Mouse (Mus musculus): Measurements from ENCODE around the gene Ubox5.
"Not testable (repeated sequence)": the region's sequence is repeated elsewhere in the genome, so short reads cannot be mapped to it uniquely, and the experiment has no call there.

Gene Ubox5

DNA sequence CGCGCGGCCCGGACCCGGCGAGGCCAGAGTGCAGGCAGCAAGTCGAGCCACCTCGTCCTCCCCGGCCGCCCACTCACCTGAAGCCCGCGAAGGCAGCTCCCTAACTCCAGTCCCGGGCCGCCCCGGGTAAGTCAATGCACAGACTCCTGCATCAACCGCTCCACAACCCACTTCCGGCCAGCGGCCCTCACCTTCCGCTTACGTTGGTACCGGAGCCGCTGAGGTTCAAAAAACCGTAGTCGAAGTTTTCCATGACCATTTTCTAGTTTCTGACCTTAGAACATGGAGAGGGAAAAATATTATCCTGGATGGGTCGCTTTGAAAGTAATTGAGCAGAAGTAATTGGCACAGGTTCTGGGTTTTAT lies at the start of gene Ubox5, which contains the start of gene Fastkd5:
TSS of gene Ubox5 (minus strand) at position 200 of the 365 bp plus-strand sequence.
TSS of gene Fastkd5 (minus strand) at position 189 of the 365 bp plus-strand sequence.
- peak; percentile 89 for DNase-seq

DNA sequence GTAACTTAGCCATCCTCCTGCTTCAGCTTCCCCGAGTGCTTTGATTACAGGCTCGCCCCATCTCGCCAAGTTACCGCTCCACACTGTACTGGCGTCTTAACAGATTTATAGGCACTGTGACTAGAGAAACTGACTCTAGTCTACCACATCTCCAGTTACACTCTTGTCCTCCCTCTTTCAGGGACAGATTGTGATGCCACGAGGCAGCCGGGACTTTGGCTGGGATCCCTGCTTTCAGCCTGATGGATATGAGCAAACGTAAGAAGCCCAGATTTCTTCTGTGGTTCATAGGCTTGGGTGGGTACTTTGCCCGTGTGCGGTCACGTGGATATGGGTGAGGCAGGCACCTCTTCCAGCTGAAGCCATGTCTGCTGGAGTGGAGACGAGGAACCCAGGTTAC lies 49.3 kb upstream of the Ubox5 start:
- no peak for DNase-seq

DNA sequence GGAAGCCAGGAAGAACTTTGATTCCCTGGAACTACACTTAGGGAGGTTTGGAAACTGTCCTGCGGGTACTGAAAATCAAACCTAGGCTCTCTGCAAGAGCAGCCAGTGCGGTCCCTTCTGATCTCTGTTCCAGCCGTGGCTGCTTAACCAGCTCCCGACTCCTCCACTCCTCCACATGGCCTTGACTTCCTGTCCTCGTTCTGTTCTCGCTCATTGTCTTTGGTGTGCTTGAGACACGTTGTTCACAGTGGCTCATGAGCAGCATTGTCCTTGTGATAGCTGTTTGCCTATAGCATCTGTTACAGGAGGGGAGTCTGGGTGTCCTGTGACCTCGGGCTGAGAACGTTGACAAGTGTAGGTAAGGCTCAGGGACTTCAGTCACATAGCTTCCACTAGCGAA lies 47.4 kb upstream of the Ubox5 start:
- no peak for DNase-seq

DNA sequence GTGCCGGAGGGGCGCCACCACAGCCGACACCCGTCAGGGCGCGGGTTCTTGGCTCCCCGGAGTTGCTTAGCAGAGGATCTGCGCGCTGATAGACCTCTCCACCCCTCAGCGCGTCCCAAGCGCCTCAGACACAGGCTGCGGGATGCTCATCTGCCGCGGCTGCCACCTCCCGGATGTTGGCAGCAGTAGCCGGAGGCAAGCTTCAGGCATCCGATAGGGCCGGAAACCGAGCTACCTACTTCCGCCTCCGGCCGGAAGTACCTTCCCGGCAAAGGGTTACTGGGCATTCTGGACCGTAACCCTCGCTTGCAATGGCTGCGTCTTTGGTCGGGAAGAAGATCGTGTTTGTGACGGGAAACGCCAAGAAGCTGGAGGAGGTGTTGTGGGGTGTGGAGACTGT lies 37.7 kb upstream of the Ubox5 start, which contains the start of gene Itpa:
TSS of gene Itpa (plus strand) at position 52 of the 400 bp plus-strand sequence.
- peak; percentile 88 for DNase-seq

DNA sequence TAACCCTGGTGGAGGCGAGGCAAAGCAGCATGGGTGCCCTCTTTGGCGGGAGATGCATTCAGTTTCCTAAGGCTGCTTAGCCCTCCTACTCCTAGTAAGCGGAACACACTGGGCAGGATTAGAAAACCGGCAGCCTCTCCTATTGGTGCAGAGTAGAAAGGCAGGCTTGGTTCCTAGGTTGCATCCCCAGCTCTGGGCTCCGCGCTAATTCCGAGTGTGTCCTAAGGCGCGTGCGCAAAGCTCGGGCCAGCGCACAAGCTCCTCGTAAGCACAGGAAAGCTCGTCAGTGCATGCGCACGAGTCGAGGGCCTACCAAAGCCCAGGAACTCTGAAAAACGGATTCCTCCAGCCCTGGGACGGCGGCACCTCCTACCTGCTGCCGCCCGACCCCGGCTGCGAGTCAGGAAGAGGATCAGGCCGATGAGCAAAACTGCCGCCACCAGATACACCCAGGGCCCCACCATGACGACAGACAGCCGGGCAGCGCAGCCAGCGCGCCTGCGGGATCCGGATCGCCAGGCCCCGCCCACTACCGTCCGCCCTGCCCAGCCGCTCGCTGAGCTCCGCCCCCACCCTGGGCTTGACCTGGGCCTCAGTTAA lies 34.4 kb upstream of the Ubox5 start, which contains the start of gene Ddrgk1:
TSS of gene Ddrgk1 (minus strand) at position 558 of the 600 bp plus-strand sequence.
- peak; percentile 89 for DNase-seq

DNA sequence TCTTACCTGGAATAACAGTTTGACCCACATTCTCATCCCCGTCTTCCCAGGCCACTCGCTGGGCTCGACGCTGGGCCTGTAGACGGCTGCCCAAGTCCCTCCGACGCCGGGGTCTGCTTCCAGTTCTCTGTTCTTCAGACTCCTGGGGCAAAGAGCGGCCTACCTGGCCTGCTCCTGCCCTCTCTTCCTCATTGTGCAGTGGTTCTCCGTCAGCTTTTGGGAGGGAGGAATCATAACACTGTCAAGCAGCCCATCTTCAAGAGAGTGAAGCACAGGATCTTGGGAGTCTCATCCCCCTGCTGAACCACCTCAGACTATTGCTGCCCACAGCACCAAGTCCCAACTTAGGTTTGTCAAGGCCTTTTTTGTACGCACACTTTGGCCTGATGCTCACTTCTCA lies 33.5 kb upstream of the Ubox5 start:
- no peak for DNase-seq

DNA sequence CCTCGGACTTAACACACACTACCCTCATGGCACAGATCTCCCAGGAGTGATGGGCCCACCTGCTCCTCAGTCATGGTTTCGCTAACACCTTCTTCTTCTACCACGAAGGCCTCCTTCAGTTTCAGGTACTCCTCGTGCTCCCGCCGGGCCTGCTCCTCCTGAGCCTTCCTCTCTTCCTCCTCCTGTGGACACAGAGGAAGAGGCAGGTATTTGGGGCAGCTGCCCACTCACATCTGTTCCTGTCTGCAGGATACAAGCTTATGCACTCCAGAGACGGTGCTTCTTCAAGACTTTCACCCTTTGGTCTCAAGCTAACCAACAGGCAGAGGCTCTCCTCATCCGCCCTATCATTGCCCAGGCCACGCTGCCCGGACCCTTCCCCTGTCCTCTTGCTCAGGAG lies 28.7 kb upstream of the Ubox5 start:
- DNase-seq = no peak

DNA sequence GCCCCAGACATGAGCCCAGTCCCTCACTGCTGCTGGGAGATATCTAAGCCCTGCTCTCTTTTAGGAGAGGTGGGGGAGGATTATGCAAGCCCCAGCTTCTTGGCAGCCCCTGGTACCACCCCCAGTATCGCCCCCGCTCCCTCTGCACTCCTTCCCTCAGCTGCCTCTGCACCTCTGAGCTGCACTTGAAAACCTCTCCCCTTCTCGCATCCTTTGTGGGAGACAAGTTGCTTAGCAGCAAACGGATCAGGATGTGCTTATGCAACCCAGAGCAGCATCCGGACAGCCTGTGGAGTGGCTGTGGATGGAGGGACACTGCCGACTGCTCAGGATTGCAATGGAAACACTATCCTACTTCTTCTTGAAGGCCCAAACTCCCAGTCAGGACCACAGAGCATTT lies 27.7 kb upstream of the Ubox5 start:
- DNase-seq = no peak

DNA sequence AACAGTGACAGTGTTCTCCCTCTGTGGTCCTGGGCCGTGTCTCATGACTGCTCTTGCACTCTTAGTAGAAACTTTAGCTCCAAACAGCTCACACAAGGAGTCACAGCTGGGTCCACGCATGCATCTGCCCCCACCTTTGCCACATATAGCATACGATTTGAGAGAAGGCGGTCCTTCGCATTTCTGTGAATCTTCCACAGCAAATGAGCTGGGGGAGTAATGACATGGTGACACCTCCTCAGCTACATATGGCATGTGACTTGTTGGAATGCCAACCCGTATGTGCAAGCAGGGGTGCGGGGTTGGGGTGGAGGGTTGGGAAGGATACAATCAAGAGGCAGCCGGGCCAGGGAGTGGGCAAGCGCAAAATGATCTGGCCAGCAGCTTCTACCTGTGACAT lies 26.7 kb upstream of the Ubox5 start:
- DNase-seq = no peak

DNA sequence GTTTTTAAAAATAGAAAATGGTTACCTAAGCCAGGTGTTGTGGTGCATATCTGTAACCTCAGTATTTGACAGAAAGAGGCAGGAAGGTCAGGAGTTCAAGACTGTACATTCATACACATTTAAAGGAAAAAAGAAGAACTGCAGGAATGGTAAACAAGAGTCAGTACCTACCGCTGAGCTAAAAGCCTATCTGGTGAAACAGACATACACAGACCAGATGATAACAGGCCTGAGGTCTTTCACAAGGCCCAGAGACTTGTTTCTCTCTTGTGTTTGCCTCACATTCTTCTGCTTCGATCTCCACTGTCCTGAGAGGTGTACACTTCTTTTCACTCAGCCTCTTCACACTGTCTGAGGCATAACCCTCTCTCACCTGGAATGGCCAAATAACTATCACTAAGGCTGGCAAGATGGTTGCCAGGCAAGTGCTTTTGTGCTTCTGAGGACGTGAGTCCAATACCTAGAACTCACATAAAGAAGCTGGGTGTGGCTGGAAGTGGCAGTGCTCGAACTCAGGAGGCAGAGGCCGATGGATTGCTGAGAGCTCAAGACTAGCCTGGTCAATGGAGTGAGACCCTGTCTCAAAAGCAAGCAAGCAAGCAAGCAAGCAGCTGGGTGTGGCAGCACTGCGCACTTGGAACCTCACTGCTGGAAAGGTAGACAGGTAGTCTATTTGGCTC lies 26.0 kb upstream of the Ubox5 start:
- no peak for DNase-seq

DNA sequence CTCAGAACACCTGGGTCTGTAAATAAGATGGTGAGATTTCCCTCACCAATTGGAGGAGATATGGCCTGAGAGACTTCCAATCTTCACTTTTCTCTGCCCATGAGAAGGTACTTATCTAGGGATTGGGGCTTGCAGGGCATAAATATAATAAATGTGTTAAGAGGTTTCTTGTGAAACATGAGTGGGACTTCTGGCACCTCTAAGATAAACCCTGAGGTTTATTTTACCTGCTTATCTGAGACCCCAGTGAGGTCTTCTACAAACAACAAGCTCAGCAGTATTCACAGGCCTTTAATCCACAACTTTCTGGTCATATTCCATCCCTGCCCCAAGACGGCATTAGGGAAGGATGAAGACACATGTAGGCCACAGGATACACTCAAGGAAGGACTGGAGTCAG lies 23.9 kb upstream of the Ubox5 start:
- DNase-seq = no peak

DNA sequence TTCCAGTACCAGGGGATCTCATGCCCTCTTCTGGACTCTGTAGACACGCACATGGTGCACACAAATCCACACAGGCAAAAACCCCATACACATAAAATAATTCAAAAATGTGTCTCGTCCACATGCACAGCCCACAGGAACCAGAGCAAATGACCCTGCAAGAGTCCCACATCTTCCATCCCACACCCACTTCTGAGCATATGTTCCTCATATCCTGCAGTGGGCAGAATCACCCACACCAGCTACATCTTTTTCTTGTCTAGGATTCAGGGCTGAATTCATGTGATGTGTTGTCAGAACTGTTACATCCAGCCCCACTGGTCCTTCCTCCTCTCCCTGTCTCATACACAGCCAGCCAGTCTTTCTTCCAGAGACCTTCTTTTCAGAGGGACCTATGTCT lies 23.5 kb upstream of the Ubox5 start:
- DNase-seq = no peak

DNA sequence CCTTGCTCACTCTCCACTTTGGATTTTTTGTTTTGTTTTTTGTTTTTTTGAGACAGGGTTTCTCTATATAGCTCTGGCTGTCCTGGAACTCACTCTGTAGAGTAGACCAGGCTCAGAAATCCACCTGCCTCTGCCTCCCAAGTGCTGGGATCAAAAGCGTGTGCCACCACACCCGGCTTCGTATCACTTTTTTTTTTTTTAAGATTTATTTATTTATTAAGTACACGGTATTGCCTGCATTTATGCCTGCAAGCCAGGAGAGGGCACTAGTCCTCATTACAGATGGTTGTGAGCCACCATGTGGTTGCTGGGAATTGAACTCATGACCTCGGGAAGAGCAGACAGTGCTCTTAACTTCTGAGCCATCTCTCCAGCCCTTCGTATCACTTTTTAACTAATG lies 19.2 kb upstream of the Ubox5 start:
- not testable (repeated sequence) for DNase-seq

DNA sequence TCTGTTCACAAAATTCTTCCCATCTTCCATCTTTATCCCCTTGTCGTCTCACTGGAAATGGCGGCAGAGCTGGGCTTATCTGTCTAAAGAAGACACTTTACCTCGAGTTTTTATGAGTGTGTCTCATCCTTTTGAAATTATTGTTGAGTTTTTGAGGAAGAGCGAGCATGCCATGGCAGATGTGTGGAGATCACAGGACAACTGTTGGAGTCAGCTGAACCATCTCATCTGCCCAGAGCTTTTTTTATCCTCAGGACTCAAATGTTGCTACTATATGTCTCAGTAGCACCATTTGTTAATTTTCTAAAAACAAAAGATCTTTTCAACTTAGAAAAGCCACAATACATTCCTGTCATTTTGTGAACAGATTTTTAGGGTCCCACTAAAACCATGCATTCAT lies 15.4 kb upstream of the Ubox5 start:
- no peak for DNase-seq

DNA sequence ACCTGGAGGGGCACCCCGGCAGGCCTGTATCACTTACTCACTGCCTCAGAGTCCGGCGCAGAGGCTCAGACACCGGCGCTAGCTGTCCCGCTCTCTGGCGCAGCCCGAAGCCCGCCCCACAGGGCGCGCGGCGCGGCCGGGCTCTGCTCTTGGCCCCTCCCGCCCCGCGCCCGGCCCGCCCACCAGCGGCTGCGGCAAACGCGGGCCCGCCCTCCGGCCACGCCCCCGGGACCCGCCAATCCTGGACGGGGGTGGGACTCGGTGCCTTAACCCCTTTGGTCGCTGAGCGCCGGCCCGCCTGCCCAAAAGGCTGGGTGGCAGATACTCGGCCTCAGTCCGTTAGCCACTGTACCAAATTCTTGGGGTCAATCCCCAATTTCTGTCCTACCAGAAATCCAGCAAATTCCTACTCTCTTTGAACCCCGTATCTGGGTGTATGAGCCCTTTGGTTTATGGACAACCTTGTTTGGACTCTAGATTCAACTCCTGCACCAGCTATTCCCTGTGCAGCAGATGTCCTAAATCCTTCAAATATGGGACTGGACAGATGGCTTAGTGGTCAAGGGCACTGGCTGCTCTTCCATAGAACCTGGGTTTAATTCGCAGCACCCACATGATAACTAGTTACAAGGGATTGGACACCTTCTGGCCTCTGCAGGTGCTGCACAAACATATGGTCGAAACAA lies 13.0 kb upstream of the Ubox5 start, which contains the start of gene Lzts3:
TSS of gene Lzts3 (minus strand) at position 120 of the 686 bp plus-strand sequence.
- DNase-seq = peak; percentile 94

DNA sequence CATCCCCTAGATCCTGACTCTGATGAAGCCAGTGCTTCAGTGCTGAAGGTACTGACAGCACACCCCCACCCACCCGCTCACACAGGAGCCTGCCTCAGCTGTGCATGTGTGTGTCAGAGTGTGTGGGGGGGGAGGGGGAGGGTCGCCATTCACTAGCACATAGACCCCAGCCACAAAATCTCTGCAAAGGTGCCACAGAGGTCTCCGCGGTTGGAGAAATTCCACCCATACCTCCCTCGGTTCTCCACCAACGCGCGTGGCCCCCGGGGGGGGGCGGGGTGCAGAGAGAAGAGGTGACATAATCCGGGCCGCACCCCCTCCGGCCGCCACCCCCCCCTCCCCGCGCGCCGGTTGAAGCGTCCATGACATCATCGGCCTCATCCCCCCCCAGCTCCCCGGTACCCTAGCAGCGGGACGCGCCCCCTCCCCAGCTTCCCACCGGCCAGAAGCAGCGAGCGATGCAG lies 12.4 kb upstream of the Ubox5 start:
- DNase-seq = no peak

DNA sequence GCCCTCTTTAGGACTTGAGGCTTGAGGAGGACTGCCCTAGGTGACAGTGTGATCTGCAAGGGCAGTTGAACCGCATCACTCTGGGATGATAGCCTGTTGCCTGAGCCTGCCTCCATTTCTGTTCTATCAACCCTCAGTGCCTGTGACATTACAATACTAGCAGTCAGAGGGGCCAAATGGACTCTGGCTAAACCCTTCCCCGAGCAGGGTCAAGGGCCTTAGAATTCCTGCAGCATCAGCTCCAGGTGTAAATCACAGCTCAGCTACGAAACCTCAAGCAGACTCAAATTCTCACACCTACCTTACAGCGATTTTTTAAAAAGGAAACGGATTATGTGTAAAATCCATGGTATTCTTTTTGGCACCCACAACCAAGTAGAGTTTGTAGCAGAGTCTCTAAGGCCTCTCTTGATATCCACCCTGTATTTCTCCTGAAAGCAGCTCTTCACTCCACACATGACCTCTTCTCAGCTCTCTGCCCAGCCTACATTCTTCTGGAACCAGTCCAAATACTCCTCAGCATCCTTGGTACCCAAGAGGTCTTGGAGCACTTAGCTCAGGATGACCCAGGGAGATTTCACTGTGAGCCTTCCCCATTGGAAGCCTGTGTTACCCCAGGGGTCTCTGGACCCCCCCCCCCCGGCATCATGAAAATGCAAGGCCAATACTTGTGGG lies 11.7 kb upstream of the Ubox5 start:
- DNase-seq = no peak

DNA sequence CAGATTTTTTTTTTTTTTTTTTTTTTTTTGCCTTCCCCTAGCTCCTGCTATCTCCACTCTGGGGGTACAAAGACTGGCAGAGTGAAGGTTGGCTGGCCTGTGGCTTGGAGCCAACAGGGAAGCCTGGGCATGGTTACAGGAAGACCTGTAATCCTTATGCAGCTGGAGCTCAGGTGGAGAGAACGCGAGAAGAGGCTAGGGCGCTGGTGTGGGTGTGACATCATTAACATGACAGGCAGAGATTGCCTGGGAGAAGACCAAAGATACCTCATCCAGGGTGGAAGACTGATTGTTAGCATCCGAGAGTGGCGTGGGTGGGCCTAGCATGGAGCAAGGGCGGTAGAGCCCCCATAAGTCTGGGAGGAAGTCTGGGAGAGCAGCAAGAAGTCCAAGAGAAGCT lies 9.4 kb upstream of the Ubox5 start:
- no peak for DNase-seq

DNA sequence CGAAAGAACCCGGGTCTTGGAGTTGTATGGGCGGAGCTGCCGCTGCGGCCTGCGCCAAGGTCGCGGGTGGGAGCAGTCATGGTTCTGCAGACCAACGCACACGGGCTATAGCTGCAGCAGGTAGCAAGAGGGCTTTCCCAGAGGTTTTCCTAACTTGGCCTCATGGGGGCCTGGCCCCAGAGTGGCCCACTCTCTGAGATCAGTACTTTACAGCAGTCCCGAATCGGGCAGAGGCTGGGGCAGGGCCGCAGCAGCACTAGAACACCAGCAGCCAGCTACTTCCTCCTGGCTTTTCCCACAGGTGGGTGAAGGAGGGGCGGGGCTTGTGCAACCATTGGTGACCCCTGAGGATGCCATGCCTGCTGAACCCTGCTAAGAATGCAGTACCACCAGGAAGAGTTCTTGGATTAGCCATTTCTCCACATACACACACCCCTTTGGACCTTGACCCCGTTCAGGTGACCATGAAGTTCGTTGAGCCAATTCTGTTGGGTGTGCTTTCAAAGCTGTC lies 8.3 kb upstream of the Ubox5 start:
- no peak for DNase-seq

DNA sequence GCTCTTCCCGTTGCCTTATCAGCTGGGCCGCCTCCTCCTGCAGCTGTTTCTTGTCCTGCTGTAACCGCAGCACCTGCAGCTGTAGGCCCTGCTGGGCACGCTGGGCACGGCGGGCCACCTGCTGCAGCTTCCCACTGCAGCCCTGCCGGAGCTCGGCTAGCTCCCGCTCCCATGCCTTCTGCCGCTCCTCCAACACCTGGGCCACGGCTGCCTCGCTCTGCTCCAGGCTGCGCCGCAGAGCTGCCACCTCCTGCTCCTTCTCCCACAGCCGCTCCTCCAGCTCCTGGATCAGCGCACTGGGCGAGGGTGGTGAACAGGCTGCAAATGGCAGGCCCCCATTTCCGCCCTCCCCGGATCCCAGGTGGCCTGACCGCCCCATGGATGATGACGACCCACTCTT lies 6.0 kb upstream of the Ubox5 start:
- DNase-seq = peak; percentile 86

DNA sequence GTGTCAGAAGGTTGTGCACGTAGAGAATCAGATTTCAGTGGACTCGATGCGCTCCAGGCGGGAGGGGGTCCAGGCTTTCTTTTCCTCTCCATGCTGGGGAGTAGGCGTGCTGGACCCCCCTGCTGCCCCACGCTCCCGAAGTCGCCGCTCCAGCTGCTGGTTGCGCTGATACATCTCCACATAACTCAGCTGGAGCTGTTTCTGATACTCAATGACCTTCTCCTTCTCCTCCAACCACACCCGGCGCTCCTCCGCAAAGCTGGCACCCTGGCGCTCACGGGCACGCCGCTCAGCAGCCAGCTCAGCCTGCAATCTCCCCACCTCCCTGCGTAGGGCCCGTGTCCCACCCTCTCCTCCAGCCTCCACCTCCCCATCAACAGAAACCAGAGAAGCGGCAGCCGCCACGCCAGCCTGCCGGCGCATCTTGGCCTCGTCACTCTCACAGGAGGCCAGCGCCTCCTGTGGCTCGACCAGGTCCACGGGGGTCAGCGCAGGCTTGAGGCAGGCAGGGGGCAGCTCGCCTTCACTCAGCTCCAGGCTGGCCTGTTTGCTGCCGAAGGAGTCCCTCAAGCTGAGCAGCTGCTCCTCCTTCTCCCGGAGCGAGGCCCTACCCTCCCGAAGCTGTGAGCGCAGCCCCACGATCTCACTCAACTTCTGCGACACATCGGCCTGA lies 5.0 kb upstream of the Ubox5 start:
- DNase-seq = peak; percentile 44

DNA sequence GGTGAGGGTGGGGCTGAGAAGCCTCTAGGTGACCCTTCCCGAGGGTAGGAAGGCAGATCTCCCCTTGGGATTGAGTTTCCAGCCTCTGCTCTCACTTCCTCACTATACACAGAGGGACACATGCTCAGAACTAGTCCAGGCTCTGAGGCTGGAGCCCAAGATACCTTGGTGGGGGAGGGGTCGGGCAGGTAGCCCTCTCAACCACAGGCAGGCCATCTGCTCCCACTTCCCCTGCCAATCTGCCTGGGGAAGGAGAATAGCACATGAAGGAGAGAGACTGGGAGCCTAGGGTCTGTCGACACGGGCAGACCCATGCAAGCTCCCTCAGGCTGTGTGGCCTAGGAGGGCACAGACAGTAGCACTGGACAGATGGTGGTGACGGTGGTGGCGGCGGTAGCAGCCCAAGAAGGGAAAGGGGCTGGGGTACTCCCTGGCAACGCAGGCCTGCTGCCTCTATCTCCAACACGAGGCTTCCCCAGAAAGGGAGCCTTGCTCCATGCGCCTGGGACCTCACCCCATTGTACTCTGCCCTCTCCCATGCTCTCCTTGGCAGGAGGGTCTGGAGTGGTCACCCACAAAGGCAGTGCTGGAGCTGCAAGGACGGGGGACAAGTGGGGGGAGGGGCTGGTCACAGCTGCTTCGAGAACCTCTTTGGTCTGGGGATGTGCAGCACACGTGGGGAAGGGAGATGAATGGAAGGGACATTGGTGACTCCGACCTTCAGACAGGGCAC lies 4.3 kb upstream of the Ubox5 start:
- no peak for DNase-seq
